Mouse (Mus musculus) ZHBTc4 (cell line): ENCODE results near the gene 1700011M02Rik.
A peak's percentile ranks its signal among the peaks of the same experiment; 100 is the strongest.
"Not testable (repeated sequence)": the region's sequence is repeated elsewhere in the genome, so short reads cannot be mapped to it uniquely, and the experiment has no call there.

ENCODE experiments used
- DNase-seq: peaks from one replicate; pipeline ENCODE4 v3.0.0-alpha.2; 2011; ENCODE audit warnings: low read depth, low spot score

The 1700011M02Rik gene

DNA sequence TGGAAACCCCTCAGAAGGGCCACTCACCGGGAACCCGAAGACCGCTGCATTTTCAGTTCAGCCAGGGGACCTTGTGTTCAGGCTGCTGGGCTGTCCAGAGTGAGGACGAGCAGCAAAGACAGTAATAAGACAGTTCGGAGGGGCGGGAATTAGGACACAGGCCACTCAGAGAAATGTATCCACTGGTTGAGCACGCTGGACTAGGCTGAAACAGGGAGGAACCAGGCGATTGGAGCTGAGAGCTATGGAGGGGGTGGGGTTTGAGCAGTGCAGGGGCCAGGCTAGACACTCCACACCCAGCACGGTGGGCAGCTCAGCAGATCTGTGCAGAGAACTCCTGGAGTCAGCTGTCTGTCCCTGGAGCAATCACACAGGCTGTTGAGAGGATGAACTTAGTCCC is at the start of gene 1700011M02Rik, which contains the start of gene Dmrtc1a:
1700011M02Rik (plus strand) TSS at position 319 of the 400 bp plus-strand sequence.
Dmrtc1a (minus strand) TSS at position 101 of the 400 bp plus-strand sequence.
- DNase-seq: not testable (repeated sequence)

DNA sequence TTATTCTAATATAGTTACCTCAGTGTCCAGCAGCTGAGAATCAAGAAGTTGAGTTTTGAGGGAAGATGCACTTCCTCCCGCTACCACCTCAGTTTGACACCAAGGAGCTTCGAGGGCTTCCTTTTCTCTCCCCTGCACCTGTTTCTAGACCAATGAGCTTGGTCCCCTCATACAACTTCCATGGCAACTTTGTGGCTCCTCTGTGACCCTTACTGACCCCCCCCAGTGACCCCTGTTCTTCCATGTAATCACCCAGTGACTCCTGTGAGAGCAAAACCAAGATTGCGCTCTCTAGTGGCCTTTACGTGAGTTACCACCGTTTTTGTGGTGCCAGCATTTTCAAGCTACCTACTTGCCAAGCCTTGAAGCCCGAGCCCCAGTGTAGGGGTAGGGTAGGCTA is 40.8 kb upstream of the 1700011M02Rik start, which contains the start of gene 1700031F05Rik:
1700031F05Rik (minus strand) TSS at position 101 of the 400 bp plus-strand sequence.
- peak; percentile 1 for DNase-seq

DNA sequence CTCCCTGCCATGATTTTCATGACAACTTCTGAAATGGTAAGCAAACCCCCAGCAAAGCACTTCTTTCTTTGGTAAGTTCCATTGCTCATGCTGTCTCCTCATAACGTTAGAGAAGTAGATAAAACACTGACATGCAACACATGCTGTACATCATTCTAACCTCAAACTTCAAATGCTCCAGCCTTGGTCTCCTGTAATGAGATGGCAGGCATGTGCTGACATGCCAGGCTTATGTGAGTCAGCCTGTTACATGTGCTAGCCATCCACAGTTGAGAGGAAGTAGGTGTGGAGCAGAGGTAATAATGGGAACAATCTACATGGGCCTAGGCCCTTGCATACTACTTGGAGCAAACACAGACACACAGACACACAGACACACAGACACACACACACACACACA is 6.1 kb downstream of the 1700011M02Rik start:
- DNase-seq: not testable (repeated sequence)

DNA sequence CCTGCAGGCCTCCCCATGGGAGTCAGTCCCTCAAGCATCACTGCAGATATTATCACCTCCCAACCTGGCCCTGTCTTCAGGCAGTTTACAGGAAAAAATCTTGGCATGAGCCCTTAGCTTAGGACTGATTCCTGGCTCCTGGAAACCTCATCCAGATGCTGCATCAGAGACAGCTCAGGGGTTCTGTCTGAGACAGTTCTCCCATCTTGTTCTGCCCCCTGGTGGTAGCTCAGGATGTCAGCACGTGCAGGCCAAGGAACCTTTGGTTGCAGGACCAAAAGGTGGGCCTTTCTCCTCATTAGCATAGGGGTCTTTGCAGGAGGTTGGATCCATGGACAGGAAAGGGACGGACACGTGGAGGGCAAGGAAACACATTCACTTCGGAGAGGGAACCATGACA is 18.0 kb downstream of the 1700011M02Rik start:
- DNase-seq: peak; percentile 26

DNA sequence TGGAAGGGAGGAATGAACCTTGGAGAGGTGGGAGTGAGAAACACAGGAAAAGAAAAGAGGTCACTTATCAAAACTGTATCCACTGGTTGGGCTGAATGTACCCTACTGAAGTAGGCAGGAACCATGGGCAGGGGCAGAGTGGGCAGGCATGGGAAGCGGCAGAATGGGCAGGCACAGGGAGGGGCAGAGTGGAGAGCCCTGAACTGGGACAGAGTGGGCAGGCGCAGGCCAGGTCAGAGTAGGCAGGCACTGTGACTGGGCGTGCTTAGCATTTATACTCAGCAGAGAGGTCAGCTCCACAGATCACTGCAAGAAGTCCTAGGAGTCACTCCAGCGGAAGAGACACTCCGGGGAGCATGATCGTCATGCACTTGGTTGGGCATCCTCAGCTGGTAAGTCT is 19.4 kb downstream of the 1700011M02Rik start, which contains the start of gene 1700018G05Rik:
1700018G05Rik (plus strand) TSS at position 301 of the 400 bp plus-strand sequence.
- not testable (repeated sequence) for DNase-seq

DNA sequence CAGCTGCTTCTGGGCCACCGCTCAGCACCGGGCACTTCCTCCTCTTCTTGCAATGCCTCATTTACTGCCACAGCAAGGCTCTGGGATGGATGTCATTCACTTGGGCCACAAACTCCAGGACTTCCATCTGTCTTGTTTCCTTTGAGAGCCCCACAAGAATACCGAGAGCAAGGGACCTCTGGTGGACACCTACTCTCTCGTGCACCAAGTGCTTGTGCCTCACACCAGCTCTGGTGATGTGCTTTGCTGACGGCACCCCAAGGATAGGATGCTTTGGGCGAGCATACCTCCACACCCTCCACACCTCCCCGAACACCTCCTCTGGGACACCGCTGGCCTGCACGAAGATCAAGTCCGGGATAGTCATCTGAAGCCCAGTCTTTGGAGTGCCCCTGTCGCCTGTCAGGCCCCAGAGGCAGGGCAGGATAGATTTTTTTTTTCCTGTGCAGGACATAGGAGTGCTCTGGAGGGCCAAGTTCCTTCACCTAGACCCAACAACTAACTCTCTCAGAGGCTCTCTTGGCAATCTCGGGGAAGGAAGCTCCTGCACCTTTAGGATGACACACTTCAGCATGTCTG is 24.4 kb downstream of the 1700011M02Rik start:
- no peak for DNase-seq

DNA sequence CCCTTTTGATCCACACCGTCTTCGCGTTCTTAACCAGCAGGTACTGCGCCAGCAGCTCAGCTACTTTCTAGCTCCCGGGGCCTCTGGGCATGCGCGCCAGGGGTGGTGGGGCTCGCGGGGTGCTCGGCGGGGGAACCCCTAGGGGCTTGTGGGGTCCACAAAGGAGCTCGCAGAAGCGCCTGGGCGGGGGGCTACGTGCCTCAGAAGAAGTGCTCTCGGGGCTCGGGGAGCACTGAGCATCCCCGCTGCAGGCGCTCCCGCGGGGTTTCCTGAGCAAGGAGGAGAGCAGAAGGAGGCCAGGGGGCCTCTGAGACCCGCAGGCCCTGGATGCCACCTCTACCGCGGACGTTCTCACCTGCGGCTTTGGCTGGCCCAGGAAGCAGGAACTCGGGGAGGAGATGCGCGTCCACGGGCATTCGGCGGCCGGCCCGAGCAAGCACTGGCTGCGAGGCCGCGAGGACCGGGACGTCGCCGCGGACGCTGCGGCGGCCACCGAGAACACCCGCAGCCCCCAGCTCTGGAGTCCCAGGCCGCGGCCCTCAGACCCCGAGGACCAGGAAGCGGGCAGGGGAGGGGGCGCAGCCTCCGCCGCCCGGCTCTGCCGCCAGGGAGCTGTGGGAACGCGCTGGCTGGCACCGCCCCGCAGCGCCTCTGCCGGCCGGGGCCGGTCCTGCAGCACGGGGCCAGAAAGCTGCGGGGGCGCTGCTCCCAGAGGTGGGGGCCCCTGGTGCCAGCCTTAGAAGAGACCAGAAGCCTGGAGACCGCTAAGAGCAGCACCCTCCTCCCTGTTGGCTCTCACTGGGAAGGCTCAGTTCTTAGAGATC is 25.1 kb downstream of the 1700011M02Rik start:
- peak; percentile 57 for DNase-seq

DNA sequence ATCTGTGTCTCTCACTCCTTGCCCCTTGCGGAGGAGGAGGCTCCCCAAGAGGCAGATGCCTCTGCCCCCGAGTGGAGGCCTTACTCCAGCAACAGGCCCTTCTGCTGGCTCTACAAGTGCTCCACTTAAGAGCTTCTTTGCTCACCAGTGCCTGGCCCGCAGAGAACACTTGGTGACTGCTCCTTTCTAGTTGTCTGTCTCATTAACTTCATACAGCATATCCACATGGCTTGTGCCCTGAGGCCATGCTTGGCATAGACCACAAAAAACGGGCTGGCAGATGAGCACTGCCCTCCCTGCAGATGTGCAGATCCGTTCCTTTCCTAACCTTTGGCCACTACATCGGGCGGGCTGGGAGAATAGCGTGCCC is 25.7 kb downstream of the 1700011M02Rik start:
- DNase-seq: no peak

DNA sequence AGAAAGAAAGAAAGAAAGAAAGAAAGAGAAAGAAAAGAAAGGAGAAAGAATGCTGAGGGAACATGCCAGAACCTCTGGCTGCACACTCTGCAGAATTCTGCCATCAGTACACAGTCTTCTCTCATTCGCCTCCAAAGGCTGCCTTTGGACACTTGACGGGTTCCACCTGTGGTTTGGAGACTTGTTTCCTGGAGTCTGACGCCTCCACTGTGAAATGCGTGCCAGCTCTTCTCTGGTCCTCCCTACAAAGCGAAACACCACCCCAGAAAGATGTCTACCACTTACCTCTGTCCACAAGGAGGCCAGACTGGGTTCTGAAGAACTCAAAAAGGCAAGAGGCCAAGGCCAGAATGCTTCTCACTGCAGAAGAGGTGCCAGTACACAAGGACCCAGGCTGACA is 28.0 kb downstream of the 1700011M02Rik start:
- no peak for DNase-seq

DNA sequence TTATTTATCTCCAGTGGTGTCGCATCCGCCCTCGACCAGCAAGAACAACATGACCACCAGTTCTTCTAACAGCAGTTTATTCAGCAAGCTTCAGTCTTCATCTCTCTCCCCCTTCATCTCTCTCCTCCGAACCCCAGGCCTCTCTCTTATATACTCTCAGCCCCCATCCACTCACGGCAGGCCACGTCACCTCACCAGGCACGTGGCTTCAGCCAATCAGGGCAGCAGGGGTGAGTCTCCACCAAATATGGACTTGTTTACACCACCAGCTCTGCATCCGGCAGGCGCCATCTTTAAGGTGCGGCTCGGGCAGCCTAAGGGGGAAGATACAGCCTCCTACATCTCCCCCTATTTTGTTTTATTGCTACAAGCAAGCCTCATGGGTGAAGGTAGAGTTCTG is 41.4 kb downstream of the 1700011M02Rik start:
- DNase-seq: not testable (repeated sequence)

DNA sequence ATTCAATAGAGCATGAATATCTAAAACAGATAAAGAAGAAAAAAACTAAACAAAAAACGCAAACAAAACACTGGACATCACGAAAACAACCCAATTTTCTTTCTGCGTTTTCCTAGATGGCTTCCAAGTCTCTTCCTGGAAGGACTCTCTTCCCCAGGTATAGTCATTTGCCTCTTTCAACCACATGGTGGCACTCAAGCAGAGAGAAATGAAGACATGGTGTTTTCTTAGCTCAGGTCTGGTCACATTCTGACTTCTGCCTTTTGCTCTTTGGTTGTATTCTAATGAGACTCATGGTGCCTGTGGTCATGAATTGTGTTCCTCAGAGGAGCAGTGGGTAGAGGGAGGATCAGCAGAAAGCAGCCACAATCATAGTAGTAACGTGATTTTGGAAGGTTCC is 50.2 kb downstream of the 1700011M02Rik start:
- peak; percentile 39 for DNase-seq
